Mouse (Mus musculus) T-cell, adult 2 months (primary cell): Measurements from ENCODE around the gene Ang.

ENCODE experiments used
- DNase-seq: peaks from one replicate; pipeline ENCODE4 v3.0.0; 2022; ENCODE audit warnings: low spot score

Ang gene

GRCm38 (mm10) chr14:51090921-51091900 lies at the start of gene Ang, which contains the start of gene Rnase4:
TSS of gene Ang (plus strand) at chr14:51091150.
TSS of gene Rnase4 (plus strand) at chr14:51091077.
- peak; percentile 25 for DNase-seq

DNA sequence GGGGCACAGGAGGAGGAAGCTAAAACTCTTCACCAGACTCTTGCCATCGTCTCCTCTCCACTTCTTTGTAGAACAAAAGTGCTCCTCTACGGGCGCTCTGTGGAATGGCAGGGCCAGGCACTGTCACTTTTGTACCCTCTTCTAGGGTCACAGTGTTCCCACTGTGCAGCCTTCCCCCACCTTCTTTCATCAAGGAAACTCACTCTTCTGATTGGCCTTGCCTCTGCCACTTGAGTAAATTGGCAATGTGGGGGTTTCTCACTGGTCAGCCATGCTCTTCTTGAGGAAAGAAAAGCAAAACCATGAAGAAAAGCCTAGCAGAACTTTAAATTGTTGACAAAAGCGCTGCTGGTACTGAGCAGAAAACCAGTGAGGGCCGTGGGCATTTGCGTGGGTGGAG lies 49.2 kb upstream of the Ang start, which contains the start of gene Rnase9:
Gene Rnase9, minus strand, starts transcription at position 101 of the 400 bp plus-strand sequence.
- no peak for DNase-seq

- no peak for DNase-seq
These were observed 43.1 kb upstream of the Ang start for GRCm38 (mm10) chr14:51047846-51048245.

- no peak for DNase-seq
These were observed 40.9 kb upstream of the Ang start, which contains the start of gene Rnase11 for GRCm38 (mm10) chr14:51050063-51050462. TSS of gene Rnase11 (minus strand) at chr14:51050163.

GRCm38 (mm10) chr14:51051941-51052340 lies 39.0 kb upstream of the Ang start:
- DNase-seq: no peak

- no peak for DNase-seq
These were observed 37.8 kb upstream of the Ang start for GRCm38 (mm10) chr14:51053176-51053575.

DNA sequence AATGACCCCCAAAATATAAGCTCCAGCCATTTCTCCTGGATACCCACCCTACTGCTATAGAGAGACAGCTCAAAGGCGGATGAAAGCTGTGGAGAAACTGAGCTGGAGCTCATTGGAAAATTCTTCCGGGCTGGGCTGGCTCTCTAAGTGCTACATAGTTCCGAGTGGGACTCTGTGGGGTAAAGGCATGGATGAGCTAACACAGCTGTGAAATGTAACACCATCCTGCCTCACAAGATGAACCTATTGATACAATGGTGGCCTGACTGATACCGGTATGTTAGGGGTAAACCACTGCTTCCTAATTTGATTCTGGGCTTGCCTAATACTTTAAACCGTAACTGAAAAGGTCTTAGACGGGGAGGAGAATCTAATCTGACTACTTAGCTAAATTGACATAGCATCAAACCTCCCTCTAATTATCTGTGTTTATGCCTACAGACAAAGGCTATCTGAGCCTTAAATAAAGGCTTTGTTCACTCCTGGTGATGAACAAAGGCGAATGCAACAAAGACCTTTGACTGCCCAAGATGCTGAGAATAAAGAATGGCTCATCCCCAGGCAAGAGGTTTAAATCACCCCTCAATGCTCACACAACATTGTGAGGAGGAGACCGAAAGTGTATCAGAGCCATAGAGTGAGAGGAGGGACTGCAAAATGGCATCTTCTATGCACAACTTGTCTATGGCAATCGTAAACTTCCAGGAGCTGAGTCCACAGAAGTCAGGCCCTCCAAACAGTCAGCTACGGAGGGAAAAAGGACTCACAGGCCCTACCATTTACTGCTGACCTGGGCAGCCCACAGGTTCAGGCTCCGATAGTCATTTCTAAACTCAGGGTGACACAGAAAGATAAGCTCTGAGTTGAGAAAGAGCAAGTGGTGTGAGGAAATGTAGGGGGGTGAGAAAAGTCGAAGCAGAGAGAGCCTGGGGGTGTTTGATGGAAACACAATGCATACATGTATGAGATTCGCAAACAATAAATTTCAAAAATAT lies 36.4 kb upstream of the Ang start:
- no peak for DNase-seq

DNA sequence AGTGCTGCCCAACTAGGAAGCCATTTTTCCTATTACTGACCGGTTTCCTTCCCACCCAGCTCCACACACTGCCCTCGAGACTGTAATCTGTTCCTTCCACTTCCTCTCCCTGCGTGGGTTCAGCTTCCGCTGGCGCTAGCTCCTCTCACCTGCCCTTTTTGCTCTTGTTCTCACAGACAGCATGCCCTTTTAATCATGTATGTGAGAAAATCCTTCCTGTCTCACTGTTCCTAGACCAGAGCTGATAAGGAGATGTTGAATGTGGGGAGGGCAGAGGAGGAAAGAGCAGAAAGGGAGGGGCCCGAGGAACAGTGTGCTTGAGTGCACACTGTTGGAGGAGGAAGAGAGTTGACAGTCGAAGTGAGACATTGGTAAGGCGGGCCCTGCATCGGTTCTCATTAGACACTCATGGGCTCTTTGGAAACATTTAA lies 33.5 kb upstream of the Ang start, which contains the start of gene Rnase12:
Gene Rnase12, minus strand, starts transcription at position 261 of the 431 bp plus-strand sequence.
- DNase-seq: peak; percentile 4

- no peak for DNase-seq
These were observed 30.2 kb upstream of the Ang start for GRCm38 (mm10) chr14:51060761-51061160.

DNA sequence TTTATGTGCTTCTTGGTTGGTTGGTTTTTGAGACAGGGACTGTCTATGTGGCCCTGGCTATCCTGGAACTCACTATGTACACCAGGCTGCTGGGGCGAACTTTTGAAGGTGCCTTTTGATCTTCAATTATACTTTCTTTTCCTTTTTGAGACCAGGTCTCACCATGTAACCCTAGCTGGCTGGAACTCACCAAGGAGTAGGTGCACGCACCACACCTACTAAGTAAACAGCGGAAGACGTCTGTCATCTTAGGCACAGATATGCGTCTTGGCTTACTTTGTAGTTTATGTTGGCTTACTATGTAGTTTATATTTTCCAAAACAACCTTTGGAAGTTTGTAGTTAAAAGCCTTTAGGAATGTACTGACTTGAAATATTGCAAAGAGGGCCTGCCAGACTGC lies 22.0 kb upstream of the Ang start:
- no peak for DNase-seq

DNA sequence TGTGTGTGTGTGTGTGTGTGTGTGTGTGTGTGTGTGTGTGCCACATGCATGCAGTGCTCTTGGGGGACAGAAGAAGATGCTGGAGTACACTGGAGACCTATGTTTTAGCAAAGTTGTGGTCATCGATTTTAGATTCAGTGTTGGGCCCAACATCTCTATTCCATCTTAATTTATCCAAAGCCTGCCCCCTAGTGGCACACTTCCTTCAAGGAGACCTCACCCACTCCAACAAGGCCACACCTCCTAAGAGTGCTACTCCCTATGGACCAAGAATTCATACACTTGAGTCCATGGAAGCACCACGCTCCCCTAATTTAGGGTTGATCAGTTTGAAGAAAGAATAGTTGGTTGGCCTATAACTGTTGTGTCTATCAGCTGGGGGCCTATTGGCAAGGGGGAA lies 21.3 kb upstream of the Ang start:
- peak; percentile 51 for DNase-seq

DNA sequence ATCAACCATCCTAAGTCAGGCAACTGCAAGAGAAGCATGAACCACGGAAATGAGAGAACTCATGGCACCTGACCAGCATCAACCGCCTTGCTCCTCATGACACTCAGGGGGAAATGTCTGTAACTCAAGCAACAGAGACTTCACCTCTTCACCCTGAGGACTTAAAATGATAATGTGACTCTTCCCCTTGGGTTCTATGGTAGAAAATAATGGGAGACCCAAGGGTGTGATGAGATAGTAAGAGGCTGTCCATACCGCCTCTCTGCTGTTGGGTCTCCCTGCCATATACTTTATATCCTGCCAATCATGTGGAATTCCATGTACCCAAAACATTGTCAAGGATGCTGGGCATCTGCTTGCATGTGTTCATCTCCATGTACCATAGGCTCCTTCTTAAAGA lies 16.6 kb upstream of the Ang start, which contains the start of gene Olfr750:
Gene Olfr750, minus strand, starts transcription at position 101 of the 400 bp plus-strand sequence.
- no peak for DNase-seq

- no peak for DNase-seq
These were observed 11.8 kb upstream of the Ang start for GRCm38 (mm10) chr14:51079180-51079579.

DNA sequence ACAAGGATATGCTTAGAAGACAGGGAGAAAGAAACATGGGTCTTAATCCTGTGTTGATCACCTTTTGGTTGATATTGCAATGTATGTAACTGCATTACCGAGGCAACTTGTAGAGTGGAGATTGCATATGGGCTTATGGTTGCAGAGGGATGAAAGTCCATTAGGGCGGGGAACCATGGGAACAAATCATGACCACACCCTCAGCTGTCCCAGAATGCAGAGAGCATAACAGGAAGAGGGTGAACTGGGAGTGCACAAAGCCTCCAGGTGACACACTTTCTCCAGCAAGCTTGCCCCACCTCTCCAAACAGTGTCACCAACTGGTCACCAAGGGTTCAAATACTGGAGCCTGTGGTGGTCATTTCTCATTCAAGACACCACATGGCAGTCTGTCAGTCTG lies 9.9 kb upstream of the Ang start:
- DNase-seq: no peak

DNA sequence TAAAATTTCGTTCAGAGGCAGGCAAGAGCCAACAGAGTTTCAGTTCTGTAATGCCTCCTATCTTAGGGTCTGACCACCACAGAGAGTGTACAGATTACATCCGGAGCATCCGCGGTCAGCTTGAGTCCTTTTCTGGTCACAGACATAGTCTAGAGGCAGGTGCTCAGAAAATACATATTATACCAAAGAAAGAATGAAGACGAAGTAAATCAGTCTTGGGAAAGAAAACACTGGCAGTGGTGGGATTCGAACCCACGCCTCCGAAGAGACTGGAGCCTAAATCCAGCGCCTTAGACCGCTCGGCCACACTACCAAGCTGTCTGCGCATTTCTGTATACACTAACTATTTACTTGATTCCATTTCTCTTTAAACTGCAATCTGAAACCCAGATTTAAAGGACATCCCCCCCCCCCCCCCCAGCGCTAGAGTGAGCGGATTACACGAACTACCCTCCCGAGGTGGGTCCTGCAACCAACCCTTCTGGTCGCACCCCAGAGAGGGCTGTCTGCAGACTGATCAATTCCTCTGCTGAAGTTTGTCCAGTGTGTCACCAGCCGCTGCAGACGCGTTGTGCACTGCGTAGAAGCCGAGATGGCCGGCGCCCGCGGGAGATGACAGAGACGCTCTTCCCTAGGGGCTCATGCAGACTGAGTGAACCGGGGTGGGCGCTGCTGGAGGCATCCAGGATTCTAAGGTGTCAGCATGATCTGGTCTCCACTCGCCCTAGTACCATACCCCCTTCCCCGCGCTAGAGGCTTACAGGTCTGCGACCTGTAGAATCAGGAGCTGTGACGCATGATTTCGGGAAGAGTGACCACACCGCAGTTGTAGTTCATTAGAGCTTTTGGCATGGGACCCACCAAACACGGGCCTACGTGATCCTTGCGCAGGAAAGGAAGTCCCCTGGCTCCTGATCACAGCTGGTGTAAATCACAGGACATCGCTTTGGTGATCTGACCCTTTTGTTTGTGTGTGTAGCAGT lies 8.1 kb upstream of the Ang start:
- DNase-seq: peak; percentile 68

GRCm38 (mm10) chr14:51083805-51084204 lies 7.1 kb upstream of the Ang start:
- peak; percentile 15 for DNase-seq

DNA sequence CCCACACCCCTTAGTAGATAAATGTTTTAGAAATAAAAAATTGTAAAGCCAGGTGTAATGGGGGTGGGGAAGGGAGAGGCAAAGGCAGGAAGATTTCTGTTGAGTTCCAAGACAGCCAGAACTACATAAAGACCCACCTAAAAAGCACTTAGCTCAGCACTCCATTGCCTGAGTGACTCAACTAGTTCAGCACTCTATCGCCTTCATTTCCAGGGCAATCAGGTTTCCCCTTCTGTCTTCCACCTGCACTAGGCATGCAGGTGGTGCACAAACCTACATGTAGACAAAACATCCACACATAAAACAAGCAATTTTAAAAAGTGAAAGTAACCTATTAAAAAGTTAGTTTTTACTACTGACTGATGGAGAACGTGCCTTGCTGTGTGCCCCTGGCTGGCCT lies 5.9 kb upstream of the Ang start:
- DNase-seq: no peak

GRCm38 (mm10) chr14:51085911-51086310 lies 5.0 kb upstream of the Ang start:
- no peak for DNase-seq

DNA sequence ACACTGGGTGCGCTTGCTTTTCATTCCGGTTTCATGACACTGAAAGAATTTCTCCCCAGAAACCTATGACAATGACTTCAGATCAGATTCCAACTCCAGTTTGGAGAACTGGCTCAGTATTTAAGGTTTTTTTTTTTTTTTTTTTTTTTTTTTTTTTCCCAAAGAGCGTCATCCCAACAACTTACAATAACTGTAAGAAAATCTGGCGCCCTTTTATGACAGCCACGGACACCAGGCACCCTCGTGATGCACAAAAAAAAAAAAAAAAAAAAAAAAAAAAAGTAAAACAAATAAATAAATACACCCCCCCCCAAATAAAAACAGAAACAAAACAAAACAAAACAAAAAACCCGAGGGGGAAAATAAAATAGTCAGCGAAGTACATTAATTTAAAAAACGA lies 3.2 kb upstream of the Ang start:
- no peak for DNase-seq

DNA sequence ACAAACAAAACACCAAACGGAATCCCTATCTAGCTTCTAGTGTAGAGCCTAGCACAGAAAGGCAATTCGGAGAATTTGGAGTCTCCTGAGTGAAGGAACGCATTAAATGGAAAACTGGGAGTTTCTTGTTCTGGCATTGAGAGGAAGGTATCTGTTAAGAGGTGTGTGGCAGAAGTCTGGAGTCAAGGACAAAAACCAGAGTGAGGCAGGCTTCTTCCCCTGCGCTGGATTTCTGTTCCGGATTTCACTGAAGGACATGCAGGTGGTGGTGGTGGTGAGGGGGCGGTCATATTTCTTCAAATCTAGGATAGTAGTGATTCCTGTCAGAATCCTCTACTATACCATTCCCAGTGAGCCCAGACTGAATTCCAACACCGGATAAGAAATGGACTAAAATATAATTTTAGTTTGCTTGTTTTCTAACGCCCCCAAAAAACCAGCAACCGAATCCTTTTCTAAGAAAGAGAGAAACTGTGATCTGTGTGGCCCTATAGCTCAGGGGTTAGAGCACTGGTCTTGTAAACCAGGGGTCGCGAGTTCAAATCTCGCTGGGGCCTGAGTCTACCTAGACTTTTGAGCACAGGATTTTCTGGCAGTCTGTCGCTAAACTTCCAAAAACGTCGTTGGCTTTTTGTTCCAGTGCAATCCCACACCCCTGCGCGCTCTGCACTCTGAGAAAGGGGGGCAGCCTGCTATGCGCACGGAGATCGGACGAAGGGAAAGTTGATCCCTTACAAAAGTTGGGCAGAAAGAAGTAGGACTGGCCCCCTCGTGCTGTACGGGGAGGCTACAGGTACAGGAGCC lies 2.6 kb upstream of the Ang start:
- peak; percentile 82 for DNase-seq
